Mouse (Mus musculus): ENCODE results near the gene Mlh1.
A peak's percentile ranks its signal among the peaks of the same experiment; 100 is the strongest.

Mlh1 gene

DNA sequence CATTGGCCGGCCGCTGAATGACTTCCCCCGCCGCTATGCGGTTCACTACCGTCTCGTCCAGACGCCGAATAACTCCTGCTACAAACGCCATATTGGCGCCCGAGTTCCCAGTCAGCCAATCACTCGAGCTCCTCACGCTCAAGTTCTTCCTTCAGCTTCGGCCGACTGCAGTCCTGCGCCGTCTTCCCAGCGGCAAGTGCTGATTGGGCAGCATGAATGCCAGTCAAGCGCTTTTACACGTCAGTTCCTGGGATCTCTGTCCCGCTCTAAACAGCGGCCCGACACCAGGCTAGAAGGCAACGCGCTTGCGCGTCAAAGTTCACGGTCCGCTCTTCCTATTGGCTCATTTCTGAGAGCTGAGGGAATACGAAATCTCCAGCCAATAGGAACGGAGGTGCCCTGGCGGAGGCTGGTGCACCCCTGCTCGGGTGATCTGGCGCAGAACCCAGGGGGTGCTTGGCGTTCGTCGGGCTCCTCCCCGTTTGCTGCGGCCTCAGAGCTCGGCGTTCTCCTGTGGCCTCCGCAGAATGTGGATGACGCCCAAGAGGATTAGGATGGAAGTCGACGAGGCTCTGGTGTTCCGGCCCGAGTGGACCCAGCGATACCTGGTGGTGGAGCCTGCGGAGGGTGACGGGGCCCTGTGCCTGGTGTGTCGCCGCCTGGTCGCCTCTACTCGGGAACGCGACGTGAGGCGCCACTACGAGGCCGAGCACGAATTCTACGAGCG is at the start of gene Mlh1, which contains the start of gene Epm2aip1:
Mlh1 (minus strand) TSS at position 358 of the 727 bp plus-strand sequence.
Epm2aip1 (plus strand) TSS at position 496 of the 727 bp plus-strand sequence.
- peak; percentile 97 to 99 for DNase-seq (ENCODE audit: low spot score in 2 of 2)

DNA sequence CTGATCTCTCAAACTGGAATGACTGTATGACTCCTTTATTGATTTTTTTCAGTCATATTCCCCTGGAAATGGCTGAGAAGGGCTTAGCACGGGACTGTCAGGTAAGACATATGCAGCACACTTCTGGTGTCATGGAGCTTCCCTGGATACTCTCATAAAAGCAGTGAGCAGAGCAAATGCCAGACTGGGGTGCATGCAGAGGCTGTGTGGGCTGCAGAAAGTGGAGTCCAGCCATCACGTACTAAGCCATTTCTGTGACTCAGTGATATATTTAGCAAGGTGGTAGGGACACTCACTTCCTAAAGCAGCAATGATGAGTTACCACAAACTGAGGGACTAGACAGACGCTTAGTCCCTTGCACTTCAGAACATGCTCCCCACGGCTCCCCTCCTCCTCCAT is 49.3 kb upstream of the Mlh1 start:
- no peak for DNase-seq (ENCODE audit: low spot score in 2 of 2)

DNA sequence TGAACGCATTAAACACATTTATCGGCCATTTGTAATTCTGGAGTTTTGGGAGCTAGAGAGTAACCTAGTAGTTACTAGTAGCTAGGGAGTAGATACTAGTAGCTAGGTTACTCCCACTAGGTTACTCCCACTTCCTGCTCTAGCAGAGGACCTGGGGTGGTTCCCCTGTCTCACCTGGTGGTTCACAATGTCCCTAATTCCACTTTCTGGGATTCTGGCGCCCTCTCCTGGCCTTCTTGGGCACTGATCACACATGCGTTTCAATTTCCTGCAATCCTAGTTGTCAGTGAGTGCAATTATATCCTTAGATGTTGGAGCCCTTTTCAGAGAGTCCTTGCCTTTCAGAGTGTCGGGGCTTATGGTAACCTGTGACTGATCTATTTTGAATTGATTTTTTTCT is 42.6 kb upstream of the Mlh1 start:
- DNase-seq (ENCODE audit: low spot score in 2 of 2), result peak; percentile 32 to 51

DNA sequence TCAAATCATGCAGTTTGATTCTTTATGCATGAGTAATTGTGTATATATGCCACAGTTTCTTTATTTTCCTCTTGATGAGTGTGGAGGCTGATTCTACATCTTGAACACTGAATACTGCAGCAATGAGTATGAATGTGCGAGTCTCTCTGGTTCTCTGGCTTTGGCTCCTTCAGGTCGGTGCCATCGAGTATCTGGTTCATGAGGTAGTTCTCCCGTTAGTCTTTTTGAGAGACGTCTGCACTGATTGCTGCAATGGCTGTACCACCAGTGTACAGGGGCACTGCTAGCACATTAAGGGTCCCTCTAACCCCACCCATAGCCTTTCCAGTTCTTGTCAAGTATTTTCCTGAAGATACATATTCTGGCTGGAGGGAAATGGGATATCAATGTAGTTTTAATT is 42.2 kb upstream of the Mlh1 start:
- DNase-seq (ENCODE audit: low spot score in 2 of 2), result no peak

DNA sequence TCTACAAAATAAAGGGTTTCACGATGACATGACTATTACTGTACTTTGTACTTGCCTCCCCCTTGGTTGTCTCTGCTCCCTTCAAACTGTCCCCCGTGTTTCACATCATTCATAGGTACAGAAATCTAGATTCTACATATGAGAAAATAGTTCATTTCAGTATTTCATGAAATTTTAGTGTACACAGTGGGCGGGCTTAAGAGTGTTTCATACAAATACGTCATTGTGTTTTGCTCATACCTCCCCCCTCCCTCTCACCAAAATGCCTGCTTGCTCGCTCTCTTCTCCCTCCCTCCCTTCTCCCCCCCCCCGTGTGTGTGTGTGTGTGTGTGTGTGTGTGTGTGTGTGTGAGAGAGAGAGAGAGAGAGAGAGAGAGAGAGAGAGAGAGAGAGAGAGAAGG is 41.7 kb upstream of the Mlh1 start:
- no peak for DNase-seq (ENCODE audit: low spot score in 2 of 2)

DNA sequence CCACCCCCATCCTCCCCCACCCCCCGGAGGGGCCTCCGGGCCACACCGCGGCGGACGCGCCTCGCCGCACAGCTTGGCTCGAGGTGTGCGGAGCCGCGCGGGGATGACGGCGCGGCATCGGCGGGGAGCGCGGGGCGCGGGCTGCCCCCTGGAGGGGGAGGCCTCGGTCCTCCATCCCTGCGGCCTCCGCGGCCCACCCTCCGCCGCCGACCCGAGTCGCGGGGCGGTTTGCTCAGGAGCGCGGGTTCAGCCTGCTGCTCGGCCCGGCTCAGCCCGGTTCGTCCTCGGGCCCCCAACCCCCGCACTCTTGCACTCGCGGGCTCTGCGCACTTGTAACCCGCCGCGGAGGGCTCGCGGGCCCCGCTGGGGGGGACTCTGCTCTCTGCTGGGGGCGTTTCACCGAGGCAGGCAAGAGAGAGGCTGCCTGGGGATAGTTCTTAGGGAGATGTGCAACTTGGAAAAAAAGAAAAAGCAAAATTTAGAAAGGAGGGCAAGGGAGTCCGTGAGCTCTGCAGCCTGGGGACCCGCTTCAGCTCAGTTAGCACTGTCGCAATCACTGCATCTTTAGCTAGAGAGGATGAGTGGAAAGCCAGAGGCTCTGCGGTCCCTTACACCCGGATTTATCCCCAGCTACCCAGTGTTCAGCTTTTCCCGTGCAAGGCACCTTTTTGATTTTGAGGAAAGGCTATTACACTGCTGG is 41.0 kb upstream of the Mlh1 start:
- DNase-seq (ENCODE audit: low spot score in 2 of 2), result no peak

DNA sequence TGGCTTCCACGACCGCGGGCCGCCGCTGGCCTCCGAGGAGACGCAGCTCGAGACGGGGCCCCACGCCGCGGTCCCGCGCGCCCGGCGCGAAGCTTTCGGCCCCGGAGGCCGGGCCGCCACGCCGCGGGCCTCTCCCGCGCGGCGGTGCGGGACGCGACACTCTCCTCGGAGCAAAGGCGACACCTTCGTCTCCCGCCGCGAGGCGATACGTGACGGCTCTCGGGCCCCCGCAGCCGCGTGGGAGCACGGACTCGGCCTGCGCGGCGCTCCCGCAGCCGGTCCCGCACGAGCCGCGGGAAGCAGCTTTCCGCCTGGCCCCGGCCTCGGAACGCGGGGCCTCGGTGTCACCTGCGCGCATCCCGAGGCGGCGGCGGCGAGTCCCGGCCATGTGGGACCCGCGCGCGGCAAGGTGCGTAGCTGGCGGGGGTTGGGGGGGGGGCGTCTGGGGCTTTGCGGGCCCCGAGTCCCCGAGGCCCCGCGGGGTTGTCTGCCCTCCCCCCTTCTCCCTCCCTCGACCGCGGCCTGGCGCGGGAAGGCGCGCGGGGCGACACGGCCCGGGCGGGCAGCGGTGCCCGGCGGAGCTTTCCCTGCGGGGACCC is 40.4 kb upstream of the Mlh1 start:
- no peak for DNase-seq (ENCODE audit: low spot score in 2 of 2)

DNA sequence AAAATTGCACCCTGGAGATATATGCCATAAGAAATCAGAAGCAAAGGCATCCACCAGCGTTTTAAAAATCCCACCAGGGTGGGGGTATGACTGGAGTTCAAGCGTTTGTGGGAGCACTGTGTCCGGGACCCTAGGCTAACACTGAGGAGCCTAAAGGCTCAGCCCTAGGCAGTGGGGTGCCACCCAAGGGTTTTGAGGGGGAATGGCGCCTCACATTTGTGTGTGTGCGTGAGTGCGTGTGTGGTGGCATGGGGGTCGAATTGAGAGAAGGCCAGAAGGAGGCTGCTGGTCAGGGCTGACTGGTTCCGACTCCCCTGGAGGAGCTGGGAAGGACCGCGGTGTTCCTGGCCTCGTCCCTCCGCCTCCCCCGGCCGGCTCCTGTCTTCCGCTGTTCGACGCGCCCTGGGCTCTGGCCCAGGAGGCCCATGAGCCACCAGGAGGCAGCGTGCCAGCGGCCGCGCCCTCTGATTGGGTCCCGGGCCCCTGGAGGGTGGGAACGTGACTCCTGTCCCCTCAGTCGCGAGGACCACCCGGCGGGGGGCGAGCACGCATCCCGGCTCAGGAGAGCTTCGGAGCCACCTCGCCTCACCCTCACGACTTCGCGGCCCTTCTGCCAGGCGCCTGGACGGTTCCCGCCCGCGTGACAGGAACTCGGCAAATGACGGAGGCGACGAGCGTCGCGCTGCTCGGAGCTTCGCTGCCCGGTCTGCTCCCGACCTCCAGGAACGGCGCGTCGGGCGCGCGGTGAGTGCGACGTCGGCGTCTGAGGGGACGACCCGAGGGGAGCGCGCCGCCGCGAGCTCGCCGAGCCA is 39.6 kb upstream of the Mlh1 start, which contains the start of gene Trank1:
Trank1 (plus strand) TSS at position 709 of the 812 bp plus-strand sequence.
- DNase-seq (ENCODE audit: low spot score in 2 of 2), result no peak

DNA sequence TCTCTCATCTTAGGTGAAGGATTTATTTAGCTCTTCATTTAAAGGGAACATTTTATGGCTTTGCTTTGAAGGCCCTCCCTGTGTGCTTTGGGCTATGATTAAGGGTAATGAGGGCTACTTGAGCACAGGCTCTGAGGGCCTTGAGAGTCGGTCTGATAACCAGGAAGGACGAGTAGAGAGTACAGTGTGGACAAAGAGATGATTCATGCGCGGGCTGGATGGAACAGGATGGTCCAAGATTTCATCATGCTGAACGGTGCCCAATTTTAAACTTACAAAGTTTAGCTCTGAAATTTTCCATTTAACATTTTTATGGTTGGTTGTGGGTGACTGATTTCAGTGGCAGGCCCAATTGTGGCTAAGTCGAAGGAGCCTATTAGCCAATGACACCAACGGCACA is 34.6 kb upstream of the Mlh1 start:
- DNase-seq (ENCODE audit: low spot score in 2 of 2), result no peak

DNA sequence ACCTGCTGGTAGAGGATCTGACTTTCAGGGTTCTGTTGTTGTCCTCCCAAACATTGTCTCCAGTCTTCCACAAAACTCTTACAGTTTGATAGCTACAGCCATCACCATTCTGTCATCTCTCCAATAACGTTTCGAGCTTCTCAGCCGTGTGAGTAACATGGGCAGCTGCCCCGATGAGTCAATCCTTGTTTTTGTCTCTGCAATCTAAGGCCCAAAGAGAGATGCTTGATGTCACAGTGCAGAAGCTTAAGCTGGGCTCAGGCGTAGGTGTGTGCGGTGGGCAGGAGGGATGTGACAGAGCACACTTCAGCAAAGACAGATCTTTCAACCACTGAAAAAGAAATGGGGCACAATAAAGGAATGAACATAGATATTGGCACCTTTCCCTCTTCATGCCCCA is 32.4 kb upstream of the Mlh1 start:
- no peak for DNase-seq (ENCODE audit: low spot score in 2 of 2)

DNA sequence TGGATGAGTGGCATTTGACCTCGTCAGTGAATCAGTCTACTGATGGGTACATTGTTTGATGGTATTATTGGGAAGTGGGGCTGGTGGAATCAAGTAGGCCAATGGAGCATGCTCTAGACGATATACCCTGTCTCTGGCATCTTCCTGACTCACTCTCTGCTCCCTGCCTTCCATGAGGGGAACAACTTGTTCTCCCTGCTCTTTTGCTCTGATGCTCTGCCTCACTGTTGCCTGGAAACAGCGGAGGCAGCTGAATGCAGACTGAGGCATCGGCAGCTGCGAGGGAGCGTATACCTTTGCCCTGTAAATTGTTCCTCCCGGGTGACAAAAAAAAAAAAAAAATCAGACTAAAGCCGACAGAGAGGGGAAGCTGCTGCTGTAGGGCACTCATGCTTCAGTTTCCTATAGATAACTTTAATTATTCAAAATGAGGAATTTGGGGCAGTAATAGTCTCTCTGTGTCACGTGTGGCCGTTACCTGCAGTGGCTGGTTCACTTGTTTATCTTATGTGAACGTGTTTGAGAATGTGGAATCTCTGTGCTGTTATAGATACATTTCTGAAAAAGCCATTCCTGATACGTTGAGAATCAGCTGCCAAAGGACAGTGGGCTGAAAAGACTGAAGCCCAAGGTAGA is 30.7 kb upstream of the Mlh1 start:
- DNase-seq (ENCODE audit: low spot score in 2 of 2), result no peak

DNA sequence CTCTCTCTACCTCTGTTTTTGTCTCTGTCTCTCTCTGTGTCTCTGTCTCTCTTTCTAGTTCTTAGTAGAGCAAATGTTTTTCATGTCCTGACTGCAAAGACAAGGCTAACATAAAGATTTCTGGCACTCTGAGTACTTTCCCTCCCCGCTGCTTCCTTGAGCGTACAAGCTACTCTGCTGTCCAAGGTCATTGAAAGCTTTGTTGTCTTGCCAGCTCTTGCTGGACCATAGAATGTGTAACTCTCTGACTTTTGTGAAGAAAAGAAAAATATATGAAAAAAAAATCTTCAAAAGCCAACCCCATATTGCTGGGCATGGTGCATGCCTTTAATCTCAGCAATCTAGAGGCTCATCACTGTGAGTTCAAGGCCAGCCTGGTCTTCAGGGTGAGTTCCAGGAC is 27.0 kb upstream of the Mlh1 start:
- no peak for DNase-seq (ENCODE audit: low spot score in 2 of 2)

DNA sequence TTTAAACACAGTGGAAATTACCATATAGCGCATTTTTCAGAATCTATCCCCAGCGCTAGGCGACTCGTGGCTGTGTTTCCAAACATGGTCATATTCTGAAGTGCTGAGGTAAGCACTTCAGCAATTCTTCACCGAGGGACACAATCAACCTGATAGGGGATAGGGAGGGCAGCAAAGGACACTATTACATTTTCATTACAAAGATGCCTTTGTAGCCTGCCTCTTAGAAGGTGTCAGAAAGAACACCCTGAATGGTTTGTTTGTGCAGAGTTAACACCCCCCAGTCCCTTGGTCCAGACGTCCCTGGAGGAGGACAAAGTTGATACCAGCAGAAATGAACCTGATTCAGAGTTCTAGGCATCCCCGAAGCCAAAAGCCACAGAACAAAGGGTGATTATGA is 24.8 kb upstream of the Mlh1 start:
- DNase-seq (ENCODE audit: low spot score in 2 of 2), result no peak

DNA sequence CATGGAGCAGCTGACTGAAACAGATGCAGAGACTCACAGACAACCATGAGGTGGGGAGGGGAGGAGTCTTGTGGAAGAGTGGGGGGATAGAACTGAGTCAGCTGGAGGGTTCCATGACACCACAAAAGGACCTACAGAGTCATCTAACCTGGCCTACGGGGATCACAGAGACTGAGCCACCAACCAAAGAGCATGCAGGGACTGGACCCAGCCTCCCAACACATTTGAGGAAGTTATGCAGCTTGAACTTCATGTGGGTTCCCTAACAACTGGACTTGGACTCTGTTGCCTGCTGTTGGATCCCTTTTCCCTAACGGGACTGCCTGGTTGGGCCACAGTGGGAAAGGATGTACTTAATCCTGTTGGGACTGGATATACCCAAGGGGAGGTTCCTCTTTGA is 23.7 kb upstream of the Mlh1 start:
- DNase-seq (ENCODE audit: low spot score in 2 of 2), result no peak

DNA sequence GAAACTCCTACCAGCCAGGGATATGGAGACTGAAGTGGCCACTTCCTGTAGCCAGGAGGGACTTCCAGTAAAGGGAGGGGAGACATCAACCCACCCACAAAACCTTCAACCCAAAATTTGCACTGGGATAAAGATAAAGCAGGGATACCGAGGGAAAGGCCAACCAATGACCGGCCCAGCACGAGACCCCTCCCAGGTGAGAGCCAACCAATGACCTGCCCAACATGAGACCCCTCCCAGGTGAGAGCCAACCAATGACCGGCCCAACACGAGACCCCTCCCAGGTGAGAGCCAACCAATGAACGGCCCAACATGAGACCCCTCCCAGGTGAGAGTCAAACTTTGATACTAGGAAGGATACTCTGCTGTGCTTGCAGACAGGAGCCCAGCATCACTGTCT is 23.3 kb upstream of the Mlh1 start:
- DNase-seq (ENCODE audit: low spot score in 2 of 2), result no peak

DNA sequence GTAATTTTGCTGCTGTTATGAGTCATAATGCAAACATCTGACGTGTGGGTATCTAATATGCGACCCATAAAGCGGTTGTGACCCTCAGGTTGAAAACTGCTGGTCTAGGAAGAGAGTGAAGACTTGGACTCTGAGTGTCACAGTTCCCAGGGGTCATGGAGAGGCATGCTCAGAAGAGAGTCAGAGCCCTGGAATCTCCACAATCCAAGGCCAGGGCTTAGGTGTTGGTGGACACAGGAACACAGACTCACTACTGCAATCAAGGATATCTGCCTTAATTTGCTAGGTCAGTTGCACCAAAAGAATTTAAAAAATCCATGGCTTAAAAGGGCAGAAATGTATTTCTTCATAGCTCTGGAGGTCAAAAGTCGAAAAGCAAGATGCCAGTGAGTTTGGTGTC is 21.6 kb upstream of the Mlh1 start:
- no peak for DNase-seq (ENCODE audit: low spot score in 2 of 2)

DNA sequence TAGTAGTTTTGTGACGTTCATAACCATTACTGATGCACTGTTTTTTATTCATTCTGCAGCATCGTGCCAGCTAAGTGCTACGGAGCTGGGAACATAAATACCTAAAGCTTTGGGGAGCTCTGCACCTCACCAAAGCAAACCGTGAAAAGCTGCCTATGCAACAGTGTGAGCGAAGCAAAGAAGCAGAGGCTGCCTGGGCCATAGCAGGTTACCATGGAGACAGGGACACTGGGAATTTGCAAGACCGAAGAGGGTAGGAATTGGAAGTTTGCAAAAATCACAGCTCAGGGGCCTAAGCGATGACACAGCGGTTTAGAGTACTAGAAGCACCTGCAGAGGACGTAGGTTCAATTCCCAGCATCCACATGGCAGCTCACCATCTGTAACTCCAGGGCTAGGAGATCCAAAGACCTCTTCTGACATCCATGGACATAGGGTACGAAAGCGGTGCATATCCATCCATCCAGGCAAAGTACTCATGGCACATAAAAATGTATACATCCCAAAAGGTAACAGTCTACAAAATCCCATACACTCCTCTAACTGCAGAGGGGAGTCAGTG is 19.0 kb upstream of the Mlh1 start:
- no peak for DNase-seq (ENCODE audit: low spot score in 2 of 2)

DNA sequence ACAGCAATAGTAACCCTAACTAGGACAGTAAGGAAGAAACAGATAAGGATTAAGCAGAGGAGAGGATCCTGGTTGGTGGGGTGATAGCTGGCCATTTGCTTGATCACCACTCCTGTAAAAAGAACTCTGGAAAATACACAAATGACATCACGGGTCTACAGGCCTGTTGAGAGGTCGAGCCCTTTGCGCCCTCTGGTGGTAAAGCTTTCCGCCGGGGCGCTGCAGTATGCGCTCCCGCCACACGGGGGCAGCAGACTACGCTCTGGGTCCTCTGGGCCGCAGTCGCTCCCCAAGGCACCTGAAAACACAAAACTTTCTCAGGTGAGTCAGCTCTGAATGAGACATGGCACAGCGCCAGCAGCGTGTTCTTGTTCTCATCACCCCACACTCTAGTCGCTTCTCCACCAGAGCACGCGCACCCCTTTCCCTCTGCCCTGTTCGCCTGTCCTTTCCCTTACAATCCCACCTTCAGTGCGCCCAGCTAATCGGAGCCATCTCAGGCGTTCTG is 18.3 kb upstream of the Mlh1 start:
- peak; percentile 93 to 97 for DNase-seq (ENCODE audit: low spot score in 2 of 2)

DNA sequence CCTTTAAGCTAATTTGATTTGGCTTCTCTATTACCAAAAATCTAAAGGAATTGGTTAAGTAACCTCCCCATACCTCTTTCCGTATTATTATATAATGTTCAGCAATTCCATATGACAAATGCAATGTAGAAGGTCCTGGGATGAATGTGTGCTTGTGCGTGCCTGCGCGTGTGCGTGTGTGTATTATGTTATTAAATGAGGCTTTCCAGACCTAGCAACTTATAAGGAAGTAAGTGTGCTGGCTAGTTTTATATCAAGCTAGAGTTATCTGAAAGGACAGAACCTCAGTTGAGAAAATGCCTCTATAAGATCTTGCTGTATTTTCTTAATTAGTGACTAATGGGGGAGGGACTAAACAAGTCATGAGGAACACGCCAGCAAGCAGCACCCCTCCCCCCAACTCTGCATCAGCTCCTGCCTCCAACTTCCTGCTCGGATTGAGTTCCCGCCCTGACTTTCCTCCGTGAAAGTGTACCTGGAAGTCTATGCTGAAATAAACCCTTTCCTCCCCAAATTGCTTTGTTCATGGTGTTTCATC is 17.8 kb upstream of the Mlh1 start:
- peak in 1 of 2 experiments; percentile 9 for DNase-seq (ENCODE audit: low spot score in 2 of 2)

DNA sequence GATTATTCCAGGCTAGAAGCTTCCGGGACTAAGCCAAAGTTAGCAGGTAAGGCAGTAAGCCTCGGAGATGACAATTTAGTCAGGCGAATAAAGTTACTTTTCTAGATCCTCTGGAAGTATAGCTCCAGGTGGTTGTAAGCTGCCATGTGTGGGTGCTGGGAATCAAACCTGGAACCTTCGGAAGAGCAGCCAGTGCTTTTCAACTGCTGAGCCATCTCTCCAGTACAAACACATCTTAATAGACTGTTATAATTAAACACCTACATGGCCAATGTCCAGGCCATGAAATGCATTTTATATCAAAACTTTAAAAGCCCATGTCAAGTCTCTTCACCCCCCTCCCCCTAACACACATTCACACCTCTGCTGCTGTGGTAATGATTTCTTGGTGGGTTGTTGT is 16.4 kb upstream of the Mlh1 start:
- DNase-seq (ENCODE audit: low spot score in 2 of 2), result no peak

DNA sequence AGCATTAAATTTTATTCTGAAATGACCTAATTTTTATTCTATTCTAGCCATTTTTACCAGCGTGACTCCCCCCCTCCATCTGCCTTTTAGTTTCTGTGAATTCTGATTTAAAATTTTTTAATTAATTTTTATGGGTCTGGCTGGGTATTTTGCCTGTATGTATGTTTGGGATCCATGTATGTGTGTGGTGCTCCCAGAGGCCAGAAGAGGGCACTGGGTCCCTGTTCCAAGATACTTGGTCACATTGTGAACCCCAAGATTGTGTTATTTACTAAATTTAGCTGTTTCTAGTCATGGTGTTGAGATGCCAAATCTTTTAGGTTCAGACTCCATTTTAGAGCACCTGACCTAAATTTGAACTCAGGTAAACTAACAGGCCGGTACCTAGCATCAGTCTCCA is 14.9 kb upstream of the Mlh1 start:
- no peak for DNase-seq (ENCODE audit: low spot score in 2 of 2)
